Mouse (Mus musculus) erythroblast, adult 5-6 weeks (primary cell): ENCODE measurements at regions not wholly inside any gene's neighbourhood (a gene's known extent, or its start where the extent isn't known, plus 50 kb on each side); places are given as distances from the start of the nearest gene placed in this dataset.

ENCODE experiments used
- ATAC-seq: replicated peaks from 2 replicates; pipeline ENCODE4 v1.8.0; 2016; ENCODE audit warnings: moderate number of reproducible peaks, mild to moderate bottlenecking, moderate TSS enrichment, inconsistent platforms; ENCODE audit not compliant: poor library complexity, low FRiP score, severe bottlenecking

DNA sequence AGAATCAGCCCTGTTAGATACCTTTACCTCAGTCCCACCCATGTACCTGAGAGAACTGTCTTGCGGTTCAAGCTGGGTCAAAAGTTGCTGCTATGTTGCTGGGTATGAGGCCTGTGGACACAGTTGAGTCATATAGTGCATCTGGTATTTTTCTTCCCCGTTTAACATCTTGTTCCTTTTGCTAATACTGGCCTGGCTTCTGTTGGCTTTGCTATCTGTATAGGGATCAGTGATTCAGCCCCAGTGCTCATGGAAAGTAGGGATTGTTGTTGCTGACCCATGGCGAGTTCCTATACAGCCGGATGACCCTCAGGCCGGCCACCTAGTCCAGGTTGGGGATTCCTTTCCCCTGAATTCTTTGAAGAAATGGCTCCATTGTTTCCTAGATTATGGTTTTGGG, 158.3 kb upstream of the Rbms1 start:
- no peak for ATAC-seq

GRCm38 (mm10) chr2:61114620-61115019, 151.6 kb upstream of the Rbms1 start:
- no peak for ATAC-seq

DNA sequence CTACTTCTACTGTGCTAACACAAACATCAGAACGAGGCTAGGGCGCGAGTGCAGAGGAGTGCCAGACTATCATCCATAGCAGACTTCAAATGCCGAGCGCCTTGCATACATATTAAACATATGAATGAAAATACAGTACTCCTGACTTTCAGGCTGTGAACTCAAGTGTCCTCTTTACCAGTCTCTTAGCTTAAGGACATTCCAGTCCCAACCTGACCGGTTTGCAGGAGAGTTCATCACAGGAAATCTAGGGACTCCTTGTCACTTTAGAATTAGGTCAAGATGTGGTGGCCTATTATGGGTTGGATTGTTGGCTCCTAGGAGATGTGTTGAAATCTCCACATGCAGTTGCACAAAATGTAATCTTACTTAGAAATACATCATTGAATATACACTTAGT, 150.9 kb upstream of the Rbms1 start:
- ATAC-seq = no peak

GRCm38 (mm10) chr2:61110591-61110990, 147.6 kb upstream of the Rbms1 start:
- ATAC-seq = no peak

GRCm38 (mm10) chr2:61109564-61109963, 146.6 kb upstream of the Rbms1 start:
- ATAC-seq = no peak

DNA sequence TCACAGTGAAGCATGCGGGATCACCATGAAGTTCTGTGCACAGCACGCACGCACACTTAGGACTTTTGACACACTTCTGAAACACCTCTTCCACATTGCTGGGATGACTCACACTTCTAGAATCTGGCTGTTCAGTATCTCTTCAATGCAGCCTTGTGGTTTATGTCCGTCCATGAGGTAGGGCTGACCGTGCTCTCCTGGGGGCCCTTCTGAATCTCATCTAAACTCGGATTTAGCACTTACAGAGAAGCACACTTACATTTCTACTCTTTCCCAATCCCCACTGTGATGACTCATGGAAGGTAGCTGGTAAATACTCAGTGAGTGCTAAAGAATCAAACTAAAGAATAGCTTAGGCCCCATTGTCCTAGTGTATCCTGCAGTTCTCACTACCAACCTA, 142.2 kb upstream of the Rbms1 start:
- no peak for ATAC-seq

DNA sequence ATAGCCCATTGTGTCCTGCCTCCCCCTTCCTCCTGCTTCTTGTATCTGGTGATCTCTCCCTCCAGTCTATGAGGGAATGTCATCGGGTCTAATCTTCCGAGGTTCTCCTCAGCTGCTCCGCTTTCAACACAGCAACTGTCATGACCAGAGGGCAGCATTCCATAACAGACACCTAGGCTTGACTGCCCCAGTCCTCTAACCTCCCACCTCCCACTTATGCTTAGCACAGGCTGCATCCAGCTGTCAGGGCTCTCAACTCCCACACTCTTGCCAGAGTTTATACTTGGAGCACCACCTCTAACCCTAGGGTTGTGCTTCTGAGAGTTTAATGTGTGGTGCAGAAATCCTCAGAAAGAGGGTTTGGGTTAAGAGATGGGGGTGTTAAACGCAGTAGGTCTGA, 137.9 kb upstream of the Rbms1 start:
- no peak for ATAC-seq

GRCm38 (mm10) chr2:61088501-61088900, 125.5 kb upstream of the Rbms1 start:
- no peak for ATAC-seq

DNA sequence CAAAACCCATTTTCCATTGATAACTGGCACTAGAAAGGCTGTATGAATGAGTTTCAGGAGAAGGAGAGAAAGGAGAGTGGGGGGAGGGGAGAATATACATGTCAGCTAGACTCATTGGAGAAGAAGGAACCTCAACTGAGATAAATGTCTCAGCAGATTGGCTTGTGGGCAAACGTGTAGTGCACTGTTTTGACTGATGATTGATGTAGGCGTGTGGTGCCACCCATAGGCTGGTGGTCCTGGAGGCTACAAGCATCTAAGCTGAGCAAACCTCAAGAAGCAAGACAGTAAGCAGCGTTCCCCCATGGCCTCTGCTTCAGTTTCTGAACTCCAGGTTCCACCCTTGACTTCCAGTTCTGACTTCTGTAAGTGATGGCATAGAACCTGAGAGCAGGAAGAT, 121.8 kb upstream of the Rbms1 start:
- ATAC-seq = no peak

DNA sequence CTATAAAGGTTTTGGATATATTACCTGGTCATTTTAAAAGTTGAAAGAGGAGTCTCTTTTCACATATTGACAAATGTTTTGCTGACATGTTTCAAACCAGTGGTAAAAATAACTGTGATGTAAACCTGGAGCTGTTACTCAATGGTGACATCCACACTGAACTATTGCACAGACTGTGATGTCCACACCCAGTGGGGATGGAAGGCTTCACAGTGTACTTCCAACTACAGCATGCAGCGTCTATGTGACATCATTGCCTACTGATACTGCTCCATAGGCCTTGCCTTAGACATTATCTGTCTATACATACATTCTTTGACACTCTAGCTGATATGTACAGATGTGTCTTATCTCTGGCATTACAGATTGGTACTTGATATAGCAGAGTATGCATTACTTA, 120.1 kb upstream of the Rbms1 start:
- no peak for ATAC-seq

DNA sequence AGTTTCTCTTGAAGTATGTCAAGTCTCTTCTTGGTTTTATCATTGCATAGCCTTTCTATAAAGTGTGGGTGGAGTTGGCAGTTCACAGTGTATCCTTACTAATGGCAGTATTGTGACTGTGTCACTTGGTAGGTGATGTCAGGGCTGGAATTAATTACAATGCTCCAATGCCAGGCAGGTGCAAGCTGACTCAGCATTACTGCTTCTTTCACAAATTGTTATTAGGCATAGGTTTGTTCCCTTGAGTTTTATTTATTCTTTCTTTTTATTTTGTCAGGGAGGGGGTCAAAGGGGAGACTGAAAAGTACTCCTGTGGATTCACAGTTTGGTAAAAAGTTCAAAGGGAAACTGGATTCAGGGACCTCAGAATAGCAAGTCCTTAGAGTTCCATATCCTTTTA, 119.6 kb upstream of the Rbms1 start:
- ATAC-seq = no peak

GRCm38 (mm10) chr2:61080006-61080405, 117.0 kb upstream of the Rbms1 start:
- ATAC-seq = no peak

DNA sequence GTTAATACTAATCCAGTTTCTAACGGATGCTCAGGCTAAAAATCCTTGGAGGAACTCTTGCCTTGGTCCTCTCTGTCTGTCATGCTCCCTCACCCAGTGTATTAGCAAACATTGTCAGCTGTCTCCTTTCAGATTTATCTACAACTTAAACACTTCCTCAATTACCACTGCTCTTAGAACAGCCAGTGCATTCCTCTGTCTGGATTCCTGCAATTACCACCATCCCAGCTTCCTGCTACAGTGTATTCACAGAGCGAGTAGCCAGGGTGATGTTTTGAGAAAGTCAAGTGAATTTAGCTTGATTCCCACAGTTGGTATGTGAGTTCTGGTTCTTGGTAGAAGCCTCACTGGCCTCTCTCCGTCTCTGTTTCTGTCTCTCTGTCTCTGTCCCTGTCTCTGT, 108.0 kb upstream of the Rbms1 start:
- ATAC-seq = no peak

- ATAC-seq = no peak
These were observed 104.9 kb upstream of the Rbms1 start for GRCm38 (mm10) chr2:61067877-61068276.

DNA sequence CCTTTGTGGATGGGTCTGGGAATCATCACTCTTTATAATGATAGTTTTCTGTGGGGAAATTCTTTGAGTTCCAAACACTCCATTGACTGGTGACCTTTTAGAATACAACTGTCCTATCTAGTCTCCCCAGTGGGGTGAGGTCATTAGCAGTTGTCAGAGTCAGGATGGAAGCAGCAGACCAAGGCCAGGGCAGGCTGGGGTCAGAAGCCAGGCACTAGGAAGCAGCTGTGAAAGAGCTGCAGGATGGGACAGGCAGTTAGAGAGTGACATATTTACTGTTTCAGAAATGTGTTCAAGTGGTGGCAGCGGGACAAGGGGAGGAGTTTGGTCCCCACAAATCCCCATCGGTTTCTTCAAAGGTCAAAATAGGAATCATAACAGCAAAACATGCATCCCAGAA, 99.1 kb upstream of the Rbms1 start:
- ATAC-seq = no peak

- ATAC-seq = no peak
These were observed 97.9 kb upstream of the Rbms1 start for GRCm38 (mm10) chr2:61060906-61061305.

- ATAC-seq = no peak
These were observed 95.7 kb upstream of the Rbms1 start for GRCm38 (mm10) chr2:61058545-61059235.

GRCm38 (mm10) chr2:61052296-61052695, 89.3 kb upstream of the Rbms1 start:
- ATAC-seq = no peak

GRCm38 (mm10) chr2:61051808-61052207, 88.8 kb upstream of the Rbms1 start:
- ATAC-seq = no peak

- ATAC-seq = no peak
These were observed 83.2 kb upstream of the Rbms1 start for GRCm38 (mm10) chr2:61046111-61046767.

DNA sequence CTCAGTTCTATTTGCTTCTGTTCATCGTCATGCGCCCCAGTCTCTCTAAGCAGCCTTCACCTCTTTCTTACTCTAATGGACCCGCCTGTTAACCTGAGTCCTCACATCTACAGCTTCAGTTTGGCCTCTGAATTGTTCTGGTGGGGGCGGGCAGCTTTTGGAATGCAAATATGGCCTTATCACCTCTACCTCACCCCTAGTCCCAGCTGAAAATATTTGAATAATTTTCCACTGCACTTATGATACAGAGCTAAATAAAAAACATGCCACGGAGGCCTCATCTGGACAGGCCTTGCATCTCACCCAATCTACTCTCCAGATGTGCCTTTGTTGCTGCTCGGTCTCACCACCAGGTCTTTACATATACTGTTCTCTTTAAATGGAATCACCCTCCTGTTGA, 82.5 kb upstream of the Rbms1 start:
- ATAC-seq = no peak

GRCm38 (mm10) chr2:61032920-61033319, 69.9 kb upstream of the Rbms1 start:
- ATAC-seq = no peak
